27 mouse cellular contexts compared by ENCODE assay signal in genomic region chr3:67947000-67947399, GRCm38 (mm10). TPM values are rescaled to one million over a fixed set of nuclear protein-coding genes. Genes with fewer than 3 reads are reported as not detected.
"Had no signal": no experiment of that assay in that cellular context is flagged by ENCODE, and none has a peak within 500 bp of the region (broad histone marks: within the 10 kb centered on the region; RNA-seq: fewer than 3 reads in every experiment).

No protein-coding gene starts in this region.

- H3K27ac ChIP-seq: liver, embryonic 13.5 days; liver, embryonic 15.5 days; lung, embryonic 15.5 days; macrophage; midbrain, embryonic 10.5 days; midbrain, embryonic 12.5 days; neural tube, embryonic 12.5 days had no signal

- H3K4me3 ChIP-seq: liver, embryonic 13.5 days; liver, embryonic 15.5 days; lung, embryonic 15.5 days; megakaryocyte, embryonic 14.5 days; midbrain, embryonic 10.5 days; midbrain, embryonic 12.5 days; neural tube, embryonic 12.5 days had no signal

- DNase-seq: liver, embryonic 13.5 days; lung, adult 18-20 months; lung, postnatal 14 days; lung, postnatal 36 days; midbrain, embryonic 14.5 days; retina, postnatal 1 day; right cerebral cortex, adult 18-20 months; right cerebral cortex, postnatal 25 days; right cerebral cortex, postnatal 4 days; spleen, adult 18-20 months; thymus, adult 18-20 months; thymus, postnatal 14 days; thymus, postnatal 36 days had no signal

- H3K9me3 ChIP-seq: liver, embryonic 13.5 days; liver, embryonic 15.5 days; lung, embryonic 15.5 days; megakaryocyte, embryonic 14.5 days; midbrain, embryonic 10.5 days; midbrain, embryonic 12.5 days; neural tube, embryonic 12.5 days had no signal

- H3K27me3 ChIP-seq: liver, embryonic 13.5 days; liver, embryonic 15.5 days; lung, embryonic 15.5 days; megakaryocyte, embryonic 14.5 days; neural tube, embryonic 12.5 days had no signal

- H3K4me1 ChIP-seq: liver, embryonic 13.5 days; liver, embryonic 15.5 days; lung, embryonic 15.5 days; megakaryocyte, embryonic 14.5 days; midbrain, embryonic 12.5 days; neural tube, embryonic 12.5 days had no signal

- H3K9ac ChIP-seq: liver, embryonic 13.5 days; liver, embryonic 15.5 days; lung, embryonic 15.5 days; midbrain, embryonic 12.5 days; neural tube, embryonic 12.5 days had no signal

- H3K4me2 ChIP-seq: liver, embryonic 13.5 days; liver, embryonic 15.5 days; lung, embryonic 15.5 days; midbrain, embryonic 12.5 days; neural tube, embryonic 12.5 days had no signal

- H3K36me3 ChIP-seq: liver, embryonic 13.5 days; liver, embryonic 15.5 days; lung, embryonic 15.5 days; midbrain, embryonic 10.5 days; midbrain, embryonic 12.5 days; neural tube, embryonic 12.5 days had no signal

- ATAC-seq: lung, postnatal 0 days; midbrain, embryonic 16.5 days had no signal

RNA-seq across cellular contexts. Expression of gene Iqschfp, which starts 55.0 kb away (rescaled TPM):
- total RNA-seq: megakaryocyte progenitor cell, adult 5-6 weeks had no signal
- polyA plus RNA-seq: liver, embryonic 13.5 days; liver, embryonic 15.5 days; lung, embryonic 15.5 days; lung, postnatal 0 days; macrophage; small intestine, adult 2 months; thymus, postnatal 0 days had no signal

RNA-seq across cellular contexts. Expression of gene Iqcj, which starts 55.0 kb away (rescaled TPM):
- total RNA-seq: megakaryocyte progenitor cell, adult 5-6 weeks had no signal
- polyA plus RNA-seq: liver, embryonic 13.5 days; liver, embryonic 15.5 days; lung, embryonic 15.5 days; lung, postnatal 0 days; macrophage; small intestine, adult 2 months; stomach, embryonic 14.5 days; stomach, embryonic 16.5 days; thymus, postnatal 0 days had no signal
